Mouse (Mus musculus): ENCODE data around the gene Aatf. TPM values are rescaled to one million over a fixed set of nuclear protein-coding genes. Genes with fewer than 3 reads are reported as not detected.
A peak's percentile ranks its signal among the peaks of the same experiment; 100 is the strongest.

Gene Aatf
- 50.0 and 51.7 TPM in 2 replicates for polyA plus RNA-seq (2015; fragmentation: Nextera tagmentation; extraction: Ambion mirVana)

- Histone ChIP-seq H3K4me1 (replicated peaks) (peaks cover 29% of the 10 kb centered on the region), H3K27me3 (peaks cover 38% of the 10 kb centered on the region), H3K27ac (replicated peaks) (peak within 1 kb of the TSS; percentile 94), H3K4me2 (peak within 1 kb of the TSS; percentile 92), H3K9me3 (no peaks in the 10 kb centered on the region), H3K36me3 (peaks cover 20% of the 10 kb centered on the region), H3K4me3 (peak within 1 kb of the TSS; percentile 69), H3K9ac (peak within 1 kb of the TSS; percentile 84)
- WGBS = under 1% methylated on average over 80 of the region's 80 CpGs
- ATAC-seq (ENCODE audit: low read depth) = peak; percentile 98
Measured at GRCm38 (mm10) chr11:84513171-84514116, at the start of gene Aatf. Gene Aatf, minus strand, starts transcription at chr11:84513522.

DNA sequence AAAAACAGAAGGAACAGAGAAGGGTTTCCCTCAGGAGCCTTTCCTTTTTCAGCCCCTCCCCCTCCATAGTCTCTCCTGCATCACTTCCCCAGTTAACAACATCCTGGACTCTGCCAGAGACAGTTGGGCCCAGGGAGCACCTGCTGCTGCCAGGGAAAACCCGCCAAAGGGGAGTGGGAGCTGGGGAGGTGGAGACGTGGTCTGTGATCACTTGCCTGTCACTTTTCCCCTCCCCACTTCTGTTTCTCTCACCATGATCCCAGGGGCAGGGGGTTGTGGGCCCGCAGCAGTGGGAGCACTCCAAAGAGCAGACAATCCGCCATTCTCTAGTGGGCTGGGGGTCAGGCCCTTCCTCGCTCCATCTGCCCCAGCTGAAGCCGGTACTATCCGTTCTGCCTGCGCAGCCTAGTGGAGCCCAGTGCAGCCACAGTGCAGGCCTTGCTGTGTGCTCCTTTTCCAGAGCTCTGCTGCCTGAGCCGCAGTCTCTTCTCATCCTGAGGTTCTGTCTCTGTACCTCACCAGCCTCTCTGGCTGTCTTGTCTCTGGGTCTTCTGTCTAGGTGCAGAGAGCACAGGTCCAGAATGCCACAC, 49.5 kb upstream of the Aatf start:
- Histone ChIP-seq H3K9ac (no peak overlapping the region), H3K4me3 (no peak overlapping the region), H3K4me1 (replicated peaks) (peaks cover 23% of the 10 kb centered on the region), H3K36me3 (no peaks in the 10 kb centered on the region), H3K4me2 (no peak overlapping the region), H3K9me3 (no peaks in the 10 kb centered on the region), H3K27ac (replicated peaks) (no peak overlapping the region), H3K27me3 (peaks cover 15% of the 10 kb centered on the region)
- peak; percentile 46; the same call in 1 of the 2 replicates for ATAC-seq (ENCODE audit: low read depth)
- 13% methylated on average over 9 of the region's 9 CpGs for WGBS

GRCm38 (mm10) chr11:84561546-84561945, 48.2 kb upstream of the Aatf start:
- no peak overlapping the region for H3K27ac ChIP-seq (replicated peaks)
- no peaks in the 10 kb centered on the region for H3K9me3 ChIP-seq
- 72% methylated on average over 4 of the region's 5 CpGs for WGBS
- ATAC-seq (ENCODE audit: low read depth) = no peak
- H3K4me2 ChIP-seq = no peak overlapping the region
- H3K4me3 ChIP-seq = no peak overlapping the region
- H3K9ac ChIP-seq = no peak overlapping the region
- peaks cover 15% of the 10 kb centered on the region for H3K4me1 ChIP-seq (replicated peaks)
- no peaks in the 10 kb centered on the region for H3K36me3 ChIP-seq
- H3K27me3 ChIP-seq = peaks cover 15% of the 10 kb centered on the region

- H3K27me3 ChIP-seq = peaks cover 38% of the 10 kb centered on the region
- H3K9ac ChIP-seq = no peak overlapping the region
- ATAC-seq (ENCODE audit: low read depth) = no peak
- no peaks in the 10 kb centered on the region for H3K36me3 ChIP-seq
- H3K4me3 ChIP-seq = no peak overlapping the region
- H3K9me3 ChIP-seq = no peaks in the 10 kb centered on the region
- H3K4me1 ChIP-seq (replicated peaks) = peaks cover 3% of the 10 kb centered on the region; the same call in 1 of the 2 replicates
- WGBS = 88% methylated on average over 14 of the region's 14 CpGs
- H3K27ac ChIP-seq (replicated peaks) = no peak overlapping the region
- no peak overlapping the region for H3K4me2 ChIP-seq
Measured at GRCm38 (mm10) chr11:84553821-84554450, 40.6 kb upstream of the Aatf start.

DNA sequence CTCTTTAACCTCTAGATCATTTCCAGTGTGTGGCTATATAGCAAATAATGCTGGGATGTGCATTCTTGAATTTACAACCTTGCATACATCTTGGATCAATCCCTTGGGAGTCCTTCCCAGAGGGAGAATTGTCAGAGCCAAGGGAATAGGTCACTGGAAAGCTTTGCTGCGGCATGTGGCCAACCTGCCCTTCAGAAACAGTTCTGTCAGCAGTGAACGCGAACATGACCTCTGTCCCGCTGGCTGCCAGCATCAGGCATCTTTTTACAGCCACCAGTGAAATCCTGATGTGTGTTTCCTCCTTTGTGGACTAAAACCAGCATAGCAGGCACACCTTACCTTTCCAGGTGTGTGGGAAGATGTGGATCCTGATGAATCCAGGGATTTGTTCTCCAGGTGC, 38.0 kb upstream of the Aatf start:
- 75% methylated on average over 4 of the region's 4 CpGs for WGBS

DNA sequence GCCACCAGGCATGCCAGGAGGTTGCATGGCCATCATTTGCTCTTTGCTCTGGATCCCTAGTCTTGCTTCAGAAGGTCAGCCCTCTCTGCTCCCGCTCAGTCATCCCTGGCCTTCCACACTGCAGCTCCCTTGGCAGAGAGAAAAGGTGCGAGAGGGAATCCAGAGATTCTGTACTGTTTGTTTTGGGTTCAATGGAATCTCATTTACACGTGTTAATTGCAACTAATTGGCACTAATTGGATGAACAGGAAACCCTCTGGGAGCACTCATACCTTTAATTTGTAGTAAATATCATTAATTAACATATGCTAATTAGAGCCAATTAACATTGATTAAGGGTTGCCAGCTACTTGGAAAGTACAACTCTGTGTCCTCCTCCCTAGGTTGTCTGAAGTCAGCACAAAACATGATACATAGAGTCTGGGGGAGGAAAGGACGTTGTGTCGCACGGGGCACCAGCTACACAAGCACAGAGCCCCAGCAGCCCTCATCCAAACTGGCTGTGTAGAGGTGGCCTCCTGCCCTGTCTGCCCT, 36.0 kb upstream of the Aatf start:
- no peak for ATAC-seq (ENCODE audit: low read depth)
- WGBS = 50% methylated on average over 6 of the region's 6 CpGs

More for the DNA sequence above, 38.0 kb upstream of the Aatf start:
- H3K9ac ChIP-seq = no peak overlapping the region
- no peaks in the 10 kb centered on the region for H3K9me3 ChIP-seq
- no peak overlapping the region for H3K27ac ChIP-seq (replicated peaks)
- no peaks in the 10 kb centered on the region for H3K36me3 ChIP-seq
- H3K27me3 ChIP-seq = peaks cover 50% of the 10 kb centered on the region
- peaks cover 11% of the 10 kb centered on the region; the same call in 1 of the 2 replicates for H3K4me1 ChIP-seq (replicated peaks)
- no peak overlapping the region for H3K4me2 ChIP-seq
- H3K4me3 ChIP-seq = no peak overlapping the region
- ATAC-seq (ENCODE audit: low read depth) = no peak

GRCm38 (mm10) chr11:84548293-84548692, 35.0 kb upstream of the Aatf start:
- 29% methylated on average over 2 of the region's 2 CpGs for WGBS
- peaks cover 59% of the 10 kb centered on the region for H3K27me3 ChIP-seq
- no peaks in the 10 kb centered on the region for H3K9me3 ChIP-seq
- no peak for ATAC-seq (ENCODE audit: low read depth)
- no peak overlapping the region for H3K4me2 ChIP-seq
- no peak overlapping the region for H3K27ac ChIP-seq (replicated peaks)
- H3K9ac ChIP-seq = no peak overlapping the region
- H3K36me3 ChIP-seq = no peaks in the 10 kb centered on the region
- no peak overlapping the region for H3K4me3 ChIP-seq
- H3K4me1 ChIP-seq (replicated peaks) = peaks cover 11% of the 10 kb centered on the region; the same call in 1 of the 2 replicates

More for the DNA sequence above, 36.0 kb upstream of the Aatf start:
- Histone ChIP-seq H3K27me3 (peaks cover 56% of the 10 kb centered on the region), H3K27ac (replicated peaks) (no peak overlapping the region), H3K4me2 (no peak overlapping the region), H3K4me3 (no peak overlapping the region), H3K9ac (no peak overlapping the region), H3K4me1 (replicated peaks) (peaks cover 11% of the 10 kb centered on the region; the same call in 1 of the 2 replicates), H3K36me3 (no peaks in the 10 kb centered on the region), H3K9me3 (no peaks in the 10 kb centered on the region)

DNA sequence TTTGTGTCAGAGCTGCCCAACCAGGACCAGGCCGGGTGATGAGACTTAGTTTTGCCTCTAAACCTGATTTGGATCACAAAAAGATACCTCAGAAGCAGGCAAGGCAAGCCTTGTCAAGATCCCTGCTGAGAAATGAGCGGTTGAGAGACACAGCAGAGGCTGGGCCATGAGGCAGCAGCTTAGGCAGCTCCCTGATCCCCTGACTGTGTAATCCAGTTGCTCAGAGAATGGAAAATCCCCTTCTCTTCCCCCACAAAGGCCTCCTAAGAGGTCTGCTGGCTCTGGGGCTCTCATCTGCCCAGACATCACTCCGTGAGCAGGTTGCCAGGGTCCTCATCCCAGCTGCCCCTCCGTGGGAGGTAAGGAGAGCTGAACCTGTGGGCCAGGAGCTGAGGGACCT, 26.7 kb upstream of the Aatf start:
- no peak for ATAC-seq (ENCODE audit: low read depth)
- Histone ChIP-seq H3K36me3 (peaks cover 10% of the 10 kb centered on the region), H3K27me3 (peaks cover 62% of the 10 kb centered on the region), H3K4me1 (replicated peaks) (peaks cover 9% of the 10 kb centered on the region), H3K9ac (0 out of 2 replicates have a peak overlapping the region, but pooled peaks have one; percentile 13), H3K27ac (replicated peaks) (peak overlapping the region; percentile 20; the same call in 1 of the 2 replicates), H3K9me3 (no peaks in the 10 kb centered on the region), H3K4me3 (no peak overlapping the region), H3K4me2 (no peak overlapping the region)
- WGBS = 9% methylated on average over 4 of the region's 4 CpGs

- H3K4me2 ChIP-seq = peak overlapping the region; percentile 66
- ATAC-seq (ENCODE audit: low read depth) = no peak
- H3K4me1 ChIP-seq (replicated peaks) = peaks cover 70% of the 10 kb centered on the region
- peak overlapping the region; percentile 89 for H3K9ac ChIP-seq
- H3K36me3 ChIP-seq = no peaks in the 10 kb centered on the region
- H3K27ac ChIP-seq (replicated peaks) = peak overlapping the region; percentile 91
- no peaks in the 10 kb centered on the region for H3K9me3 ChIP-seq
- peaks cover 99% of the 10 kb centered on the region for H3K27me3 ChIP-seq
- WGBS = 7% methylated on average over 14 of the region's 14 CpGs
- H3K4me3 ChIP-seq = peak overlapping the region; percentile 56
Measured at GRCm38 (mm10) chr11:84529797-84530703, 16.7 kb upstream of the Aatf start.

DNA sequence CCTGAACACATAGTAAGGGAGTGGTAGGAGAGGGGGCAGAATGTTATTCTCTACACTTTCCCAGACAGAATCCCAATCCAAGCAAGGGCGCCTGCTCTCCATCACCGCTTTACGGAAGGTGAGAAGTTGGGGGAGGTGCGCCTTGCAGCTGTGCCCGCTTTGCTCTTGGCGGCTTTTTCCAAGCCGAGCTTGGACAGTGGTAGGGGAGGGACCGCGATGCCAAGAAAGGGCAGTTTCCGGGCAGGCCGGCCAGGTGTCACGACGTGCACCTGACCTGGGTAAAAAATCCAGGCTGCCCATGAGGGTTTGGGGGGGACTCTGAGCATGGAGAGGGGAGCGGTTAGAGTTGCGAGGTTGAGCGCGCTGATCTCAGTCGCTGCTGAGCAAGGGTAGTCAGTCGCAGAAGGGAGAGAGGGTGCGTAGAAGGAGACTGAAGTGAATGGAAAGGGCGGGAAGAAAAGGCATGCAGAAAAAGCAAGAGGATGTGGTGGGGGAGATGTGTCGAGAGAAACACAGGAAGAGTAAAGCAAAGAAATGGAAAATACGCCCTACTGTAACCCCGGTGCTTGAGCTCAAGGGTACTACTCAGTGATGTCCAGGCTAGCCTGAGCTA, 15.9 kb upstream of the Aatf start:
- no peak for ATAC-seq (ENCODE audit: low read depth)
- H3K9ac ChIP-seq = peak overlapping the region; percentile 89
- H3K4me3 ChIP-seq = peak overlapping the region; percentile 56
- peaks cover 75% of the 10 kb centered on the region for H3K4me1 ChIP-seq (replicated peaks)
- no peaks in the 10 kb centered on the region for H3K36me3 ChIP-seq
- peak overlapping the region; percentile 66 for H3K4me2 ChIP-seq
- peaks cover 99% of the 10 kb centered on the region for H3K27me3 ChIP-seq
- H3K27ac ChIP-seq (replicated peaks) = peak overlapping the region; percentile 91
- WGBS = 1% methylated on average over 24 of the region's 24 CpGs
- no peaks in the 10 kb centered on the region for H3K9me3 ChIP-seq
